8 mouse cellular contexts compared by ENCODE assay signal in the genomic region with DNA sequence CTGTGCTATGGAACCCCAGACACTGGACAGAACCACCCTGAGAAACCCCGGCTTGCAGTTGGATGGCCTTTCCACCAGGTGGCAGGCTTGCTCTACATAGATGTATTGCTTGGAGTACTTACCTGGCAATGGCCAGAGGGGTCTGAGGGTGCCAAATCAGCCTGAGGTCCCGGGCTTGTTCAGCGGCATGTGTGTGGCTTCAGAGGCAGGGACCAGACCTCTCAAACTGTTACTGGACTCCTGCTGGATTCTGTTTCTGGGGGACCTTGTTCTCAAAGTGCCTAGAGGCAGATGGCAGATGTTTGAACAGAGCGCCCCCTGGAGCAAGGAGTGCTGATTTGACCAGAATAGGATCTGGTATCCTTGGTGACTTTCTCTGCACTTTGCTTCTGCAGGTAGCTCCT.
DNase-seq lines count a peak whose midpoint lies in the region; ATAC-seq and TF ChIP-seq lines count a peak whose summit lies in the region.

No protein-coding gene starts in this region.

- H3K27ac ChIP-seq in ES-Bruce4 (ENCODE audit: insufficient read depth, low read length), result no peak overlapping the region
- H3K27ac ChIP-seq in forebrain, embryonic 12.5 days, result no peak overlapping the region
- H3K27ac ChIP-seq in liver, postnatal 0 days (ENCODE audit: low read depth), result no peak overlapping the region
- no peak overlapping the region for H3K27ac ChIP-seq in thymus, adult 2 months (ENCODE audit: control insufficient read depth, insufficient read depth, low read length)

- H3K9me3 ChIP-seq in ES-Bruce4 (replicated peaks; ENCODE audit: control insufficient read depth, insufficient read depth, low read length, poor library complexity, severe bottlenecking), result no peaks in the 10 kb centered on the region
- no peaks in the 10 kb centered on the region for H3K9me3 ChIP-seq in forebrain, embryonic 12.5 days
- no peaks in the 10 kb centered on the region for H3K9me3 ChIP-seq in liver, postnatal 0 days (ENCODE audit: low read length)

- intact Hi-C loops in heart, postnatal 10 days (cut with DNase I), result loop anchor here (1.0 to 10.0 kb wide), 6 partner anchors 77 to 1523 kb away; partner anchors contain the start of gene Cadm1

- peak; percentile 65 for TF ChIP-seq CTCF in ES-Bruce4 (IDR thresholded peaks at IDR 0.05; ENCODE audit: low read depth, low read length)
- peak; percentile 85 for TF ChIP-seq CTCF in liver, postnatal 0 days (IDR thresholded peaks at IDR 0.05; ENCODE audit: low read depth)
- 0 out of 2 replicates have a peak, but pooled peaks have one; percentile 58 for TF ChIP-seq CTCF in thymus, adult 2 months (IDR thresholded peaks at IDR 0.05; ENCODE audit: borderline replicate concordance, control insufficient read depth, extremely low read depth, insufficient read depth, low read length, poor library complexity)

- H3K36me3 ChIP-seq in ES-Bruce4 (ENCODE audit: control insufficient read depth, insufficient read depth, low read length, poor library complexity, severe bottlenecking), result no peaks in the 10 kb centered on the region
- H3K36me3 ChIP-seq in forebrain, embryonic 12.5 days (replicated peaks), result no peaks in the 10 kb centered on the region
- H3K36me3 ChIP-seq in liver, postnatal 0 days (replicated peaks; ENCODE audit: insufficient read depth, low read length), result no peaks in the 10 kb centered on the region
- no peaks in the 10 kb centered on the region for H3K36me3 ChIP-seq in thymus, adult 2 months (ENCODE audit: control insufficient read depth, insufficient read depth, low read length)

- no peak for TF ChIP-seq POLR2A in ES-Bruce4 (IDR thresholded peaks at IDR 0.05; ENCODE audit: insufficient read depth, low read length)
- no peak for TF ChIP-seq POLR2A in thymus, adult 2 months (IDR thresholded peaks at IDR 0.05; ENCODE audit: control insufficient read depth, extremely low read depth, insufficient read depth, low read length, poor library complexity)

- no peak overlapping the region for H3K4me3 ChIP-seq in ES-Bruce4 (ENCODE audit: low read depth, low read length)
- no peak overlapping the region for H3K4me3 ChIP-seq in forebrain, embryonic 12.5 days (replicated peaks)
- H3K4me3 ChIP-seq in liver, postnatal 0 days (ENCODE audit: low read depth, low read length), result no peak overlapping the region
- H3K4me3 ChIP-seq in thymus, adult 2 months (ENCODE audit: control insufficient read depth, insufficient read depth, low read length), result no peak overlapping the region

- peak; percentile 58 for ATAC-seq in forebrain, embryonic 12.5 days (ENCODE audit: low FRiP score)
- no peak for ATAC-seq in liver, postnatal 0 days

- H3K4me1 ChIP-seq in ES-Bruce4 (ENCODE audit: control insufficient read depth, insufficient read depth, low read length), result no peaks in the 10 kb centered on the region
- H3K4me1 ChIP-seq in forebrain, embryonic 12.5 days, result peaks cover 23% of the 10 kb centered on the region
- H3K4me1 ChIP-seq in liver, postnatal 0 days (ENCODE audit: insufficient read depth), result no peaks in the 10 kb centered on the region
- H3K4me1 ChIP-seq in thymus, adult 2 months (replicated peaks; ENCODE audit: control insufficient read depth, insufficient read depth, low read length), result no peaks in the 10 kb centered on the region

- WGBS in forebrain, embryonic 12.5 days, result 4% methylated on average over 4 of the region's 4 CpGs
- 2% methylated on average over 4 of the region's 4 CpGs for WGBS in liver, postnatal 0 days (ENCODE audit: insufficient replicate concordance)
- 8% methylated on average over 4 of the region's 4 CpGs for WGBS in thymus, adult 2 months

- TF ChIP-seq EP300 in ES-Bruce4 (IDR thresholded peaks at IDR 0.05; ENCODE audit: insufficient read depth, low read depth, low read length), result no peak
- no peak for TF ChIP-seq EP300 in liver, postnatal 0 days (IDR thresholded peaks at IDR 0.05; ENCODE audit: low read depth)

- H3K9ac ChIP-seq in ES-Bruce4 (ENCODE audit: low read depth, poor library complexity, severe bottlenecking), result no peak overlapping the region
- no peak overlapping the region for H3K9ac ChIP-seq in forebrain, embryonic 12.5 days
- H3K9ac ChIP-seq in liver, postnatal 0 days (replicated peaks), result no peak overlapping the region

- H3K4me2 ChIP-seq in forebrain, embryonic 12.5 days, result no peak overlapping the region
- no peak overlapping the region for H3K4me2 ChIP-seq in liver, postnatal 0 days (ENCODE audit: low read depth, low read length)

- no peaks in the 10 kb centered on the region for H3K27me3 ChIP-seq in ES-Bruce4 (ENCODE audit: control insufficient read depth, insufficient read depth, low read length, poor library complexity, severe bottlenecking)
- H3K27me3 ChIP-seq in forebrain, embryonic 12.5 days, result peaks cover 25% of the 10 kb centered on the region; the same call in 1 of the 2 replicates
- no peaks in the 10 kb centered on the region for H3K27me3 ChIP-seq in liver, postnatal 0 days (ENCODE audit: insufficient read depth, low read length)
- H3K27me3 ChIP-seq in thymus, adult 2 months (ENCODE audit: control insufficient read depth, insufficient read depth, low read length), result no peaks in the 10 kb centered on the region

- DNase-seq in c-Kit-positive CD71-positive TER-119-negative erythroid progenitor cells, embryonic 14.5 days (ENCODE audit: low read depth), result peak; percentile 22
- peak; percentile 88 to 93 for DNase-seq in heart, postnatal 10 days
- peak; percentile 68 to 87 for DNase-seq in kidney, postnatal 36 days
- peak; percentile 80 for DNase-seq in liver, postnatal 0 days
- peak; percentile 81 for DNase-seq in ovary, postnatal 10 days (ENCODE audit: low spot score)
- DNase-seq in thymus, adult 2 months, result peak; percentile 63

Comparison
In these comparisons a context has a peak if more than half of its experiments do, and no peak if none do; other contexts are left out.
1. DNase-seq: peak in every context shown above with its lines; median percentile 90 in heart, postnatal 10 days; 81 in ovary, postnatal 10 days; 80 in liver, postnatal 0 days; 78 in kidney, postnatal 36 days; 63 in thymus, adult 2 months; 22 in c-Kit-positive CD71-positive TER-119-negative erythroid progenitor cells, embryonic 14.5 days.